Mouse (Mus musculus) c-Kit-positive CD71-negative TER-119-negative erythroid progenitor cells, embryonic 14.5 days (primary cell): ENCODE results near the gene Smim22.

ENCODE experiments used
- DNase-seq: peaks from one replicate; pipeline ENCODE4 v3.0.0-alpha.2; 2013; ENCODE audit warnings: low read depth

The Smim22 gene

GRCm38 (mm10) chr16:5008076-5008475 is 988 bp downstream of the Smim22 start:
- no peak for DNase-seq

GRCm38 (mm10) chr16:5010371-5010935 is 3.4 kb downstream of the Smim22 start:
- DNase-seq, result no peak

- no peak for DNase-seq
Observed at GRCm38 (mm10) chr16:5011285-5011684, 4.2 kb downstream of the Smim22 start.

GRCm38 (mm10) chr16:5012036-5013005 is 5.2 kb downstream of the Smim22 start:
- DNase-seq, result peak; percentile 37

GRCm38 (mm10) chr16:5013054-5013838 is 6.2 kb downstream of the Smim22 start, which contains the start of gene Rogdi:
Rogdi (minus strand) TSS chr16:5013553.
- peak; percentile 97 for DNase-seq

- DNase-seq, result no peak
Observed at GRCm38 (mm10) chr16:5014578-5014977, 7.5 kb downstream of the Smim22 start.

GRCm38 (mm10) chr16:5024021-5024420 is 16.9 kb downstream of the Smim22 start:
- DNase-seq, result no peak

- DNase-seq, result no peak
Observed at GRCm38 (mm10) chr16:5029847-5030246, 22.8 kb downstream of the Smim22 start.

GRCm38 (mm10) chr16:5035591-5035990 is 28.5 kb downstream of the Smim22 start:
- no peak for DNase-seq

- DNase-seq, result no peak
Observed at GRCm38 (mm10) chr16:5036649-5037234, 29.7 kb downstream of the Smim22 start.

- DNase-seq, result no peak
Observed at GRCm38 (mm10) chr16:5045322-5045721, 38.2 kb downstream of the Smim22 start.

- no peak for DNase-seq
Observed at GRCm38 (mm10) chr16:5049182-5049773, 42.2 kb downstream of the Smim22 start.

GRCm38 (mm10) chr16:5049774-5050234 is 42.7 kb downstream of the Smim22 start, which contains the start of the genes Glyr1 and Ubn1:
Glyr1 (minus strand) TSS chr16:5049863.
Ubn1 (plus strand) TSS chr16:5050057.
- DNase-seq, result peak; percentile 98

GRCm38 (mm10) chr16:5050251-5051110 is 43.4 kb downstream of the Smim22 start:
- DNase-seq, result peak; percentile 55
